Mouse (Mus musculus) Patski (cell line): ENCODE data around the gene Lrrc28. TPM values are rescaled to one million over a fixed set of nuclear protein-coding genes. Genes with fewer than 3 reads are reported as not detected.

Source experiments
- ATAC-seq: fragments of 100-300 bp; one replicate; pipeline ENCODE4 v1.8.0; 2021
- CTCF ChIA-PET: fragments of 350-600 bp; sonication (Branson Sonifier 250); formaldehyde crosslinking; loops from one replicate; lab custom pipeline; 2022; ENCODE audit warnings: inconsistent platforms; lab: Charles Lee
- POLR2A ChIA-PET: fragments of 350-600 bp; sonication (Branson Sonifier 250); formaldehyde crosslinking; loops from one replicate; lab custom pipeline; 2022; ENCODE audit warnings: antibody characterized with exemption, inconsistent platforms; lab: Charles Lee
- DNase-seq: peaks from one replicate; pipeline ENCODE4 v3.0.0-alpha.2; 2011; ENCODE audit warnings: low read depth, low spot score
- H3K27me3 ChIP-seq: fragments of 371-371 bp; one replicate; pipeline ENCODE4 v1.5.1; 2021
- CTCF ChIP-seq: fragments of 100-300 bp; IDR thresholded peaks from one replicate; pipeline ENCODE4 v1.5.1; 2021
- in situ Hi-C: fragments of 300-500 bp; cut with MboI; formaldehyde crosslinking; loops from 3 replicates; pipeline ENCODE4 v1.11.1; 2018; ENCODE audit warnings: low pct_unique_long_range_greater_than_20kb, mixed read lengths
- polyA plus RNA-seq: library from polyadenylated mRNA; unstranded; gene quantifications from one replicate; pipeline ENCODE4 v1.2.3, GENCODE M21; 2021

Gene Lrrc28
- polyA plus RNA-seq, 1 experiment from 2014 or later: 13.0 TPM

DNA sequence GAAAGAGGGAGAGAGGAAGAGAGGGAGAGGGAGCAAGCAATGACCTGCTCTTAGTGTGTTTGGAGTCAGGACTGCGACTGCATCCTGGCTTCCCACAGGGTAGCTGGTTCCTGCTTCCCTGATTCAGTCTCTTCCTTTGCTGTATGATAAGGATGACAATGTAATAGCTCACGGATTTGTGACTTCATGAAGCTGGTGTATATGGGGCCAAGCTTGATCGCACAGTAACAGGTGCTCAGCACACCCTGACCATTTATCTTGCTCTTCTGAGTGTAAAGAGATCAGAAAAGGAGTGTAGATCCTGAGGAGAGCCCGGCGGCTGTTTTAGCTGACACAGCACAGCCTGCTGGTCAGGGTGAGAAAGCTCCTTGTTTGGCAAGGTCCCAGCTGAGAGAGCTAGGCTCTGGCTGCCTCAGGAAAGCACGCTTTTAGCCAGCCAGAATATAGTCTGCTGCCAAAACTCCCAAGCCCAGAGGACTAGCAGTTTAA lies 96.0 kb downstream of the Lrrc28 start:
- ChIA-PET CTCF (interaction anchor here (1.0 to 2.4 kb wide), 10 partner anchors 9 to 305 kb away, joined by 3 to 16 read pairs (median 6); no protein-coding TSS in a partner anchor), POLR2A (interaction anchor here (0.9 to 1.8 kb wide), 3 partner anchors 17 to 176 kb away, joined by 3 to 6 read pairs (median 5); no protein-coding TSS in a partner anchor)
- DNase-seq (peak; percentile 64), ATAC-seq (peak; percentile 94)
- no peaks in the 10 kb centered on the region for H3K27me3 ChIP-seq
- TF ChIP-seq CTCF: peak; percentile 80
- in situ Hi-C loops: loop anchor here (5.0 kb wide), 3 partner anchors 73 to 307 kb away; partner anchors contain the start of gene Mef2a

- ATAC-seq: peak; percentile 74
- ChIA-PET POLR2A (interaction anchor here (0.9 to 1.8 kb wide), 3 partner anchors 17 to 175 kb away, joined by 3 to 6 read pairs (median 5); no protein-coding TSS in a partner anchor), CTCF (interaction anchor here (1.0 to 2.4 kb wide), 10 partner anchors 9 to 305 kb away, joined by 3 to 16 read pairs (median 6); no protein-coding TSS in a partner anchor)
- peak; percentile 62 for DNase-seq
- in situ Hi-C loops: loop anchor here (5.0 kb wide), 3 partner anchors 74 to 306 kb away; partner anchors contain the start of gene Mef2a
- no peak for TF ChIP-seq CTCF
- H3K27me3 ChIP-seq: no peaks in the 10 kb centered on the region
Measured at GRCm38 (mm10) chr7:67548599-67549041, 96.4 kb downstream of the Lrrc28 start.

GRCm38 (mm10) chr7:67546282-67546681 lies 98.8 kb downstream of the Lrrc28 start:
- ATAC-seq (no peak), DNase-seq (no peak)
- POLR2A ChIA-PET: interaction anchor here (0.6 kb wide), 1 partner anchor 98 kb away, joined by 3 read pairs; no protein-coding TSS in a partner anchor
- no peaks in the 10 kb centered on the region for H3K27me3 ChIP-seq
- CTCF ChIA-PET: interaction anchor here (0.7 kb wide), 1 partner anchor 75 kb away, joined by 3 read pairs; no protein-coding TSS in a partner anchor
- TF ChIP-seq CTCF: no peak
- in situ Hi-C loops: loop anchor here (5.0 kb wide), 3 partner anchors 76 to 304 kb away; partner anchors contain the start of gene Mef2a

DNA sequence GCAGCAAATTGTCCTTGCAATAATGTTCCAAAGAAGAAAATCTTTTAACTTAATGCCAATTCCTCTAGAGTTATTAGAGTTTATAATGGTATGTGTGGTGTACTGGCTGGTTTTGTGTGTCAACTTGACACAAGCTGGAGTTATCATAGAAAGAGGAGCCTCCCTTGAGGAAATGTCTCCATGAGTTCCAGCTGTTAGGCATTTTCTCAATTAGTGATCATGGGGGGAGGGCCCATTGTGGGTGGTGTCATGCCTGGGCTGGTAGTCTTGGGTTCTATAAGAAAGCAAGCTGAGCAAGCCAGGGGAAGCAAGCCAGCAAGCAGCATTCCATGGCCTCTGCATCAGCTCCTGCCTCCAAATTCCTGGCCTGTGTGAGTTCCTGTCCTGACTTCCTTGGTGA lies 100.5 kb downstream of the Lrrc28 start:
- no peak for ATAC-seq
- DNase-seq: no peak
- H3K27me3 ChIP-seq: no peaks in the 10 kb centered on the region
- POLR2A ChIA-PET: no interaction called here
- in situ Hi-C loops: no loop called here
- CTCF ChIA-PET: interaction anchor here (0.9 kb wide), 1 partner anchor 70 kb away, joined by 3 read pairs; no protein-coding TSS in a partner anchor
- no peak for TF ChIP-seq CTCF

DNA sequence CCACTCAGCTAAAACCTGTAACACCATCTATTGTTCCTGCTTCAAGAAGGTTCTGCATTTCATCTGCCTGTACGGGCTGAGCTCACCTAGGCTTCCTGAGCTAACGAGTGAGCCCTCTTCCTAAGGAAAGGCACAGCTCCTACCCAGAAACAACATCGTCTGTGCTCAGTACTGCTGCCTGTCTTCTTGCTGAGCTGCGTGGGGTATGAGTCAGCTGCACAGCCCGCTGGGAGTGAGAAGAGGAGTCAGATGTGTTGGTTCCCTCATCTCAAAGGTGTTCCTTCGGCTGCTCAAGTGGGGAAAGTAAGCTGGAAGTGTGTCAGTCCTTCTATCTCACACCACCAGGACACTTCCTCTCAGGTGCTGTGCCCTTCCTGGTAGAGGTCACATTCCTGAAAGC lies 101.4 kb downstream of the Lrrc28 start:
- ChIA-PET POLR2A (interaction anchor here (1.3 kb wide), 1 partner anchor 12 kb away, joined by 3 read pairs; no protein-coding TSS in a partner anchor), CTCF (no interaction called here)
- DNase-seq: peak; percentile 6
- no peak for ATAC-seq
- in situ Hi-C loops: no loop called here
- no peaks in the 10 kb centered on the region for H3K27me3 ChIP-seq
- no peak for TF ChIP-seq CTCF

DNA sequence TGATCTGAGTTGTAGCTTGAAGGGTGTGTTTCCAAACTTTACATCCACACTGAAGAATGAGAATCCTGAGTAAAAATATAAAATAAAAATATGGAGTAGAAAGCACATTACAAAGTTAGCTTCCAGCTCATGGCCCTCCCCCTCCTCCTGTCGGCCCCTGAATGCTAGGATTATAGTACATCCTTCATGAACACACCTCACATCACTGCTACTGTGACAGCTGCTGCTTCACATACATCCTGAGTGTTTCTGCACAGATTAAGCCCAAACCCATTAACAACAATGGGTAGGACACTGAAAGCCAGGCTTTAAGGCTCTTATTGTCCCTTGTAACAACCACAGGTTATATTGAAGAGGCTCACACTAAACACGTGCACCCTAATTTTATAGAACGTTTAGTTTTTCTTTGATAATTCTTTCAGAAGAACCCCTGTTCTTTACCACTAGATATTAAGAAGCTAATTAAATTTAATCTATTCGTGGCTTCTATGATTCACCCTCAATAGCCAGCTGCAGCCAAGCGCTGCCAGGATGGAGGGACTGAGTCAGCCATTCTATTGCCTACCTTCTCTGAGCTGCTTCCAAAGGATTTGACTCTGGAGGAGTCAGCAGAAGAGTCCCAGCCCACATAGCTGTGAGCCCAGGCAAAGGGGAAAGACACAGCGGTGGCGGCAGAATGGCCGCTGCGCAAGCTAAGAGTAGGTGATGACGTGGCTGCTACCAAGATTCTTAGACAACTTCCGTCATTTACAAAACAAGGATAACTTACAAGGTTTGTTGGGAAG lies 108.3 kb downstream of the Lrrc28 start:
- ATAC-seq (peak; percentile 78), DNase-seq (peak; percentile 46)
- no peaks in the 10 kb centered on the region for H3K27me3 ChIP-seq
- in situ Hi-C loops: no loop called here
- no peak for TF ChIP-seq CTCF
- CTCF ChIA-PET: interaction anchor here (1.0 to 1.4 kb wide), 3 partner anchors 12 to 17 kb away, joined by 3 to 7 read pairs (median 5); no protein-coding TSS in a partner anchor
- POLR2A ChIA-PET: interaction anchor here (0.5 to 1.1 kb wide), 2 partner anchors 11 to 248 kb away, joined by 3 read pairs; no protein-coding TSS in a partner anchor

DNA sequence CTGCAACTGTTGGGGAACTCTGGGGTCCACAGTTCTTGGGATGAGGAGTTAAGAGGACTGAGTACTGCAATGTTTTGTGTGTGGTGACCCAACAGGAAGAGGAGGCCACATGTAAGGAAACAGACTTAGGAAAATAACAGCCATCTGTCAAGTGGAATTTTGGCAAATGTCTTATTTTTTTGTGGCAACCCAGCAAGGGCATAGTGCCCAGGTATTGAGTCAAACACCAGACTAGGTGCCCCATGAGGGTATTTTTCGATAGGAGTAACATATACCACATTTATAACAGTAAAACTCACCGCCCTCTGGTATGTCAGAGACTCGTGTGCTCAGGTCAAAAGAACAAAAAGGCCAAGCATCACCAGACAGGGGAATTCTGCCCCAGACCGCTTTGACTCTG lies 109.1 kb downstream of the Lrrc28 start:
- TF ChIP-seq CTCF: no peak
- POLR2A ChIA-PET: interaction anchor here (1.1 kb wide), 1 partner anchor 11 kb away, joined by 3 read pairs; no protein-coding TSS in a partner anchor
- H3K27me3 ChIP-seq: no peaks in the 10 kb centered on the region
- in situ Hi-C loops: no loop called here
- DNase-seq (no peak), ATAC-seq (no peak)
- CTCF ChIA-PET: interaction anchor here (1.4 kb wide), 1 partner anchor 13 kb away, joined by 7 read pairs; no protein-coding TSS in a partner anchor

GRCm38 (mm10) chr7:67530981-67531380 lies 114.1 kb downstream of the Lrrc28 start:
- POLR2A ChIA-PET: no interaction called here
- no peak for TF ChIP-seq CTCF
- DNase-seq (no peak), ATAC-seq (no peak)
- H3K27me3 ChIP-seq: no peaks in the 10 kb centered on the region
- CTCF ChIA-PET: interaction anchor here (1.2 to 1.3 kb wide), 2 partner anchors 18 to 302 kb away, joined by 3 read pairs; no protein-coding TSS in a partner anchor
- in situ Hi-C loops: no loop called here

DNA sequence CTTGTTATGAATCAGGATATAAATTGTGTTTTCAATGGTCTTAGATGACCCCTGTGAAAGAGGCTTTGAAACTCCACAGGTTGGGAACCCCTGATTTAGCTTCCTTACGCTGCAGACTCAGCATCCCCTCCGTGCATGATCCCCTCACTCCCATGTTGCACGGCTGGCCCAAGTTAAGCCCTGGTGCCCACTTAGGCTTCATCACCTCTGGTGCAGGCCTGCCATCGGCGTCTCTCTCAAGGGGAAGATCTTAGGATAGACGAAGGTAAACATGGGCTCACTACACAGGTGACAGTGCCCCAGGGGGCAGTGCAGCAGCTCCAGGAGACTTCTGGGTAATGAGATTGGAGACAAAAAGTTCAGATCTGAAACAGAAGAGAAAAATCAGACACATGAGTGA lies 115.7 kb downstream of the Lrrc28 start:
- POLR2A ChIA-PET: no interaction called here
- no peak for DNase-seq

GRCm38 (mm10) chr7:67528821-67529221 lies 116.2 kb downstream of the Lrrc28 start:
- TF ChIP-seq CTCF: no peak
- no peaks in the 10 kb centered on the region for H3K27me3 ChIP-seq
- no peak for DNase-seq
- in situ Hi-C loops: no loop called here
- no peak for ATAC-seq
- ChIA-PET CTCF (no interaction called here), POLR2A (no interaction called here)

More for the DNA sequence above, 115.7 kb downstream of the Lrrc28 start:
- CTCF ChIA-PET: no interaction called here
- TF ChIP-seq CTCF: no peak
- in situ Hi-C loops: no loop called here
- no peaks in the 10 kb centered on the region for H3K27me3 ChIP-seq
- ATAC-seq: no peak
